Mouse (Mus musculus): ENCODE measurements around the gene Aco2. TPM values are rescaled to one million over a fixed set of nuclear protein-coding genes. Genes with fewer than 3 reads are reported as not detected.
A peak's percentile ranks its signal among the peaks of the same experiment; 100 is the strongest.

Aco2 gene
- polyA plus RNA-seq, 1 experiment from 2014 or later, result 287 TPM

- Histone ChIP-seq H3K27ac (replicated peaks) (no peak overlapping the region), H3K9ac (no peak overlapping the region), H3K27me3 (no peaks in the 10 kb centered on the region), H3K9me3 (no peaks in the 10 kb centered on the region), H3K4me1 (replicated peaks) (peaks cover 33% of the 10 kb centered on the region), H3K4me3 (no peak overlapping the region), H3K36me3 (no peaks in the 10 kb centered on the region), H3K4me2 (no peak overlapping the region)
- WGBS, result 90% methylated on average over 1 of the region's 1 CpGs
- ATAC-seq (ENCODE audit: low FRiP score, low read depth), result no peak
Observed at GRCm38 (mm10) chr15:81933986-81934385, 61.9 kb downstream of the Aco2 start.

GRCm38 (mm10) chr15:81935869-81936637 lies 63.9 kb downstream of the Aco2 start:
- Histone ChIP-seq H3K27ac (replicated peaks) (peak overlapping the region; percentile 92), H3K4me2 (peak overlapping the region; percentile 72), H3K27me3 (no peaks in the 10 kb centered on the region), H3K4me1 (replicated peaks) (peaks cover 38% of the 10 kb centered on the region), H3K36me3 (no peaks in the 10 kb centered on the region), H3K9ac (peak overlapping the region; percentile 76), H3K4me3 (peak overlapping the region; percentile 60), H3K9me3 (no peaks in the 10 kb centered on the region)
- 55% methylated on average over 7 of the region's 7 CpGs for WGBS
- peak; percentile 20; the same call in 1 of the 2 replicates for ATAC-seq (ENCODE audit: low FRiP score, low read depth)

DNA sequence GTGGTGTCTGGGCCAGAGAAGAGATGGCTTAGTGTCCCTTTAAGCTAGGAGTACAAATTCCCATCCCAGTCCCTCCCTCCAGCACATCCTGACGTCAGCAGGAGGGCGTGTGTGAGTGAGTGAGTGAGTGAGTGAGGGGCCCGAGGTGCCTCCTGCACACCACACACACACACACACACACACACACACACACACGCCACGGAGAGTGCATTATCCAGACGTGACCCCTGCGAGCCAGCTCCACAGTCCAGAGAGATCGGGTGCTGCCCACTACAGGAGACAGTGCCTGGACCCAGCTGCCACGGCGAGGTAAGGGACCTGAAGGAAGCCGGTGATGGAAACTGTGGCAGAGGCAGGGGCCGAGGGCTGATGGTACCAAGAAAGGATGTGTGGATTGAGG lies 64.6 kb downstream of the Aco2 start, which contains the start of gene Csdc2:
TSS of gene Csdc2 (plus strand) at position 81 of the 400 bp plus-strand sequence.
- no peaks in the 10 kb centered on the region for H3K9me3 ChIP-seq
- H3K27ac ChIP-seq (replicated peaks), result peak within 1 kb of the TSS; percentile 92
- H3K4me1 ChIP-seq (replicated peaks), result peaks cover 38% of the 10 kb centered on the region
- peak within 1 kb of the TSS; percentile 72 for H3K4me2 ChIP-seq
- H3K9ac ChIP-seq, result peak within 1 kb of the TSS; percentile 76
- peak within 1 kb of the TSS; percentile 60 for H3K4me3 ChIP-seq
- under 1% methylated on average over 12 of the region's 12 CpGs for WGBS
- ATAC-seq (ENCODE audit: low FRiP score, low read depth), result peak; percentile 83
- no peaks in the 10 kb centered on the region for H3K27me3 ChIP-seq
- no peaks in the 10 kb centered on the region for H3K36me3 ChIP-seq

GRCm38 (mm10) chr15:81937098-81937972 lies 65.2 kb downstream of the Aco2 start:
- no peaks in the 10 kb centered on the region for H3K9me3 ChIP-seq
- H3K4me2 ChIP-seq, result peak overlapping the region; percentile 72
- H3K36me3 ChIP-seq, result no peaks in the 10 kb centered on the region
- WGBS, result 3% methylated on average over 17 of the region's 19 CpGs
- H3K27ac ChIP-seq (replicated peaks), result peak overlapping the region; percentile 92
- no peaks in the 10 kb centered on the region for H3K27me3 ChIP-seq
- H3K9ac ChIP-seq, result peak overlapping the region; percentile 76
- peak overlapping the region; percentile 60 for H3K4me3 ChIP-seq
- peak; percentile 43 for ATAC-seq (ENCODE audit: low FRiP score, low read depth)
- peaks cover 38% of the 10 kb centered on the region for H3K4me1 ChIP-seq (replicated peaks)

DNA sequence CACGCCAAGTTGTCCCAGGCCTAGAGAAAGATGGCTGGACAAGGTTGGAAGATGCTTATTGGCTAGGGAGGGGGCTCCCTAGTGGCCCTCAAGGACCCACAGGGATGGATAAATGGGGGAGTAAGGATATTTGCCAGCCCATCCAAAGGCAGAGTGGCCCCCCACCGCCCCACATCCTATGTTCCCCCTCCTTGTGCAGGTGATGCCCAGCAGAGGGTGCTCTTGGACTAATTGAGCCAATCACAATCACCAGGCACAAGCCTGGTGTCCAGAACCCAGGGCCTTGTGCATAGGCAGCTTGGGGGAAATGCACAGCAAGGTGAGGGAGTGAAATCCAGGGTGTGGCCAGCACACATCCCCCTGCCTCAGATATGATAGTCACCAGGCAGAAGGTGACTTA lies 66.1 kb downstream of the Aco2 start:
- Histone ChIP-seq H3K27me3 (no peaks in the 10 kb centered on the region), H3K9ac (peak overlapping the region; percentile 76), H3K4me3 (peak overlapping the region; percentile 60), H3K4me2 (peak overlapping the region; percentile 72), H3K27ac (replicated peaks) (peak overlapping the region; percentile 92), H3K36me3 (no peaks in the 10 kb centered on the region), H3K4me1 (replicated peaks) (peaks cover 35% of the 10 kb centered on the region), H3K9me3 (no peaks in the 10 kb centered on the region)
- ATAC-seq (ENCODE audit: low FRiP score, low read depth), result peak; percentile 20; the same call in 1 of the 2 replicates
- WGBS, result 28% methylated on average over 2 of the region's 2 CpGs

GRCm38 (mm10) chr15:81939157-81939715 lies 67.1 kb downstream of the Aco2 start:
- Histone ChIP-seq H3K4me3 (0 out of 2 replicates have a peak overlapping the region, but pooled peaks have one; percentile 60), H3K4me1 (replicated peaks) (peaks cover 37% of the 10 kb centered on the region), H3K9ac (no peak overlapping the region), H3K27ac (replicated peaks) (no peak overlapping the region), H3K4me2 (peak overlapping the region; percentile 72), H3K9me3 (no peaks in the 10 kb centered on the region), H3K27me3 (no peaks in the 10 kb centered on the region), H3K36me3 (no peaks in the 10 kb centered on the region)
- no peak for ATAC-seq (ENCODE audit: low FRiP score, low read depth)
- 92% methylated on average over 10 of the region's 10 CpGs for WGBS

GRCm38 (mm10) chr15:81939774-81940173 lies 67.7 kb downstream of the Aco2 start:
- H3K36me3 ChIP-seq, result no peaks in the 10 kb centered on the region
- H3K27ac ChIP-seq (replicated peaks), result no peak overlapping the region
- peaks cover 37% of the 10 kb centered on the region for H3K4me1 ChIP-seq (replicated peaks)
- 91% methylated on average over 4 of the region's 4 CpGs for WGBS
- H3K9me3 ChIP-seq, result no peaks in the 10 kb centered on the region
- no peak overlapping the region for H3K4me2 ChIP-seq
- no peak for ATAC-seq (ENCODE audit: low FRiP score, low read depth)
- no peak overlapping the region for H3K9ac ChIP-seq
- no peak overlapping the region for H3K4me3 ChIP-seq
- H3K27me3 ChIP-seq, result no peaks in the 10 kb centered on the region

DNA sequence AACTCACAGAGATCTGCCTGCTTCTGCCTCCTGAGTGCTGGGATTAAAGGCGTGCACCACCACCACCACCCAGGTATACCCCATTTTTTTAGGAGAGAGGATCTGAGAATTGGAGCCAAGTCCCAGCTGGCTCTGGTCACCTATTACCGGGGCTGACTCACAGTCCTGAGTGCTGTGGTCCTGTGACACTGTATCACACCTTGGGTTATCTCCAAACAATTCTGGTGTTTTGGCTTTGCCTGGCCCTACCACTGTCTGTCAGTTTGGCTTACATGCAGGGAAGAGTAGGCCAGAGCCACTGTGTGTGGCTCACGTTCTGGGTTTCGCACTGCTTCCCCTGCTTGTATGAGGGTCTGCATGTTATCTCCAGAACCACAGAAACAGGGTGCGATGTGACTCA lies 68.1 kb downstream of the Aco2 start:
- Histone ChIP-seq H3K4me3 (no peak overlapping the region), H3K27me3 (no peaks in the 10 kb centered on the region), H3K36me3 (no peaks in the 10 kb centered on the region), H3K9ac (no peak overlapping the region), H3K4me1 (replicated peaks) (peaks cover 37% of the 10 kb centered on the region), H3K27ac (replicated peaks) (no peak overlapping the region), H3K9me3 (no peaks in the 10 kb centered on the region), H3K4me2 (no peak overlapping the region)
- 93% methylated on average over 5 of the region's 5 CpGs for WGBS
- no peak for ATAC-seq (ENCODE audit: low FRiP score, low read depth)

GRCm38 (mm10) chr15:81941010-81941409 lies 68.9 kb downstream of the Aco2 start:
- Histone ChIP-seq H3K4me1 (replicated peaks) (peaks cover 34% of the 10 kb centered on the region), H3K4me2 (no peak overlapping the region), H3K27me3 (no peaks in the 10 kb centered on the region), H3K9me3 (no peaks in the 10 kb centered on the region), H3K36me3 (no peaks in the 10 kb centered on the region), H3K4me3 (no peak overlapping the region), H3K9ac (no peak overlapping the region), H3K27ac (replicated peaks) (no peak overlapping the region)
- no peak for ATAC-seq (ENCODE audit: low FRiP score, low read depth)
- WGBS, result 96% methylated on average over 2 of the region's 2 CpGs

- Histone ChIP-seq H3K4me2 (no peak overlapping the region), H3K4me3 (no peak overlapping the region), H3K36me3 (peaks cover 18% of the 10 kb centered on the region), H3K4me1 (replicated peaks) (peaks cover 19% of the 10 kb centered on the region), H3K9ac (no peak overlapping the region), H3K27ac (replicated peaks) (no peak overlapping the region), H3K9me3 (no peaks in the 10 kb centered on the region), H3K27me3 (no peaks in the 10 kb centered on the region)
- ATAC-seq (ENCODE audit: low FRiP score, low read depth), result no peak
- WGBS, result 11% methylated on average over 9 of the region's 9 CpGs
Observed at GRCm38 (mm10) chr15:81943176-81943749, 71.2 kb downstream of the Aco2 start.

- 84% methylated on average over 10 of the region's 10 CpGs for WGBS
- peaks cover 55% of the 10 kb centered on the region for H3K36me3 ChIP-seq
- no peak for ATAC-seq (ENCODE audit: low FRiP score, low read depth)
Observed at GRCm38 (mm10) chr15:81949076-81949475, 77.0 kb downstream of the Aco2 start.

More at GRCm38 (mm10) chr15:81949076-81949475, 77.0 kb downstream of the Aco2 start:
- H3K9me3 ChIP-seq, result no peaks in the 10 kb centered on the region
- H3K27me3 ChIP-seq, result no peaks in the 10 kb centered on the region
- H3K4me1 ChIP-seq (replicated peaks), result no peaks in the 10 kb centered on the region
- H3K4me2 ChIP-seq, result no peak overlapping the region
- H3K9ac ChIP-seq, result no peak overlapping the region
- no peak overlapping the region for H3K27ac ChIP-seq (replicated peaks)
- H3K4me3 ChIP-seq, result no peak overlapping the region

All from hindbrain, embryonic 15.5 days (tissue).